Mouse (Mus musculus): ENCODE results near the gene Tmem217. TPM values are rescaled to one million over a fixed set of nuclear protein-coding genes. Genes with fewer than 3 reads are reported as not detected.

Gene Tmem217
- total and polyA plus RNA-seq, 3 experiments, result 2.5 to 4.5 TPM; not detected in 1

DNA sequence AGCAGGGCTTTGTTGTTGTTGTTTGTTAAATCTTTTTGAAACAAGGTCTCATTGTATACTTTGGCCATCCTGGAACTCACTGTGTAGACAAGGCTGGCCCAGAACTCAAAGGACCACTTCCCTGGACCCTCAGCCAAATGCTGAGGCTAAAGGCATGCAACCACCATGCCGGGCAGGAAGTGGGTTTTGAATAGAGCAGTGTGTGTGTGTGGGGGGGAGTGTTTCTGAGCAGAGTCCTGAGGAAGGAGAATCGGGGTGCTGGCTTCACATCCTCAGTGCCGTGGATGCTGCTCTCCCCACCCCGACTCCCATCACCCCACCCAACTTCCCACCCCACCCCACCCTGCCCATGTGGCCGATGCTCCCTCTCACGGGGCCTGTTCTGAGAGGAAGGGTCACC is 33.3 kb upstream of the Tmem217 start:
- Histone ChIP-seq H3K79me2 (ENCODE audit: control insufficient read depth, insufficient read depth, low read length, poor library complexity) (no peaks in the 10 kb centered on the region), H3K4me3 (ENCODE audit: control insufficient read depth in 1 of 2, insufficient read depth in 1 of 2, low read depth in 2 of 2, low read length in 2 of 2) (no peak overlapping the region), H3K27me3 (ENCODE audit: control insufficient read depth in 1 of 2, insufficient read depth in 2 of 2, low read length in 2 of 2) (no peaks in the 10 kb centered on the region), H3K9ac (ENCODE audit: control insufficient read depth, low read depth, low read length, poor library complexity, severe bottlenecking) (no peak overlapping the region), H3K27ac (ENCODE audit: control insufficient read depth, low read depth, low read length) (no peak overlapping the region), H3K4me1 (ENCODE audit: control insufficient read depth in 1 of 2, insufficient read depth in 2 of 2, low read length in 2 of 2) (no peaks in the 10 kb centered on the region), H3K9me3 (replicated peaks; ENCODE audit: insufficient read depth, low read length) (no peaks in the 10 kb centered on the region), H3K36me3 (ENCODE audit: control insufficient read depth in 1 of 2, insufficient read depth in 2 of 2, low read length in 2 of 2) (no peaks in the 10 kb centered on the region)
- no peak for DNase-seq (ENCODE audit: low read depth, low spot score)
- TF ChIP-seq USF1 (IDR thresholded peaks at IDR 0.05; ENCODE audit: low read depth, low read length) (no peak), UBTF (IDR thresholded peaks at IDR 0.05; ENCODE audit: borderline replicate concordance, insufficient read depth, low read depth, low read length) (no peak), TAL1 (IDR thresholded peaks at IDR 0.05; ENCODE audit: low read length) (no peak), SMC3 (IDR thresholded peaks at IDR 0.05; ENCODE audit: low read depth, low read length) (no peak), POLR2AphosphoS2 (IDR thresholded peaks at IDR 0.05; ENCODE audit: low read length) (no peak), MAX (IDR thresholded peaks at IDR 0.05; ENCODE audit: low read length) (no peak), CHD2 (IDR thresholded peaks at IDR 0.05; ENCODE audit: low read length) (no peak), GABPA (IDR thresholded peaks at IDR 0.05; ENCODE audit: low read depth, low read length) (no peak), RCOR1 (IDR thresholded peaks at IDR 0.05; ENCODE audit: low read depth, low read length) (no peak), RAD21 (IDR thresholded peaks at IDR 0.05; ENCODE audit: low read depth, low read length) (no peak), ELF1 (IDR thresholded peaks at IDR 0.05; ENCODE audit: low read depth, low read length) (no peak), NRF1 (IDR thresholded peaks at IDR 0.05; ENCODE audit: insufficient read depth, low read depth, low read length, poor library complexity, severe bottlenecking) (no peak)

DNA sequence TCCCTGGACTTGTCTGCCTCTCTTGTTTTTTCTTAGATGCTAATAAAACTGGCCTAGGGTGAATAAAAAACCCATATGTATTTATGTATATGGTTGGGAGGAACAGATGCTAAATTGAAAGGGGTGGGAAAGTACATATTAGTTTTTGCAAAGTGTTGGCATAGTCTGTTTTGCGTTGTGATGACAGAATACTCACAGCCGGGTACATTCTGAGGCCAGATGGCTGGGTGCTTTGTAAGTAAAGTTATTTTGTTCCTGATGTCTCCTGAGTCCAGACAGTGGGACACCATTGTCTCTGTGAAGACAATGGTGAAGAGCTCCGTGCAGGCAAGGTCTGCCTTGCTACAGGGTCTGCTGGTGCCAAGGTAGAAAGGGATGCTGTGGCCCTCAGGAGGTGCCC is 32.6 kb upstream of the Tmem217 start:
- Histone ChIP-seq H3K4me3 (ENCODE audit: control insufficient read depth in 1 of 2, insufficient read depth in 1 of 2, low read depth in 2 of 2, low read length in 2 of 2) (no peak overlapping the region), H3K4me1 (ENCODE audit: control insufficient read depth in 1 of 2, insufficient read depth in 2 of 2, low read length in 2 of 2) (no peaks in the 10 kb centered on the region), H3K27ac (ENCODE audit: control insufficient read depth, low read depth, low read length) (no peak overlapping the region), H3K36me3 (ENCODE audit: control insufficient read depth in 1 of 2, insufficient read depth in 2 of 2, low read length in 2 of 2) (no peaks in the 10 kb centered on the region), H3K27me3 (ENCODE audit: control insufficient read depth in 1 of 2, insufficient read depth in 2 of 2, low read length in 2 of 2) (no peaks in the 10 kb centered on the region), H3K9me3 (replicated peaks; ENCODE audit: insufficient read depth, low read length) (no peaks in the 10 kb centered on the region), H3K79me2 (ENCODE audit: control insufficient read depth, insufficient read depth, low read length, poor library complexity) (no peaks in the 10 kb centered on the region), H3K9ac (ENCODE audit: control insufficient read depth, low read depth, low read length, poor library complexity, severe bottlenecking) (no peak overlapping the region)
- TF ChIP-seq NELFE (IDR thresholded peaks at IDR 0.05; ENCODE audit: low read depth, low read length), result no peak
- no peak for TF ChIP-seq JUND (IDR thresholded peaks at IDR 0.05; ENCODE audit: low read depth, low read length)
- no peak for TF ChIP-seq ELF1 (IDR thresholded peaks at IDR 0.05; ENCODE audit: low read depth, low read length)
- no peak for TF ChIP-seq ZKSCAN1 (IDR thresholded peaks at IDR 0.05; ENCODE audit: low read depth, low read length)
- TF ChIP-seq TAL1 (IDR thresholded peaks at IDR 0.05; ENCODE audit: low read length), result no peak
- TF ChIP-seq MAFK (IDR thresholded peaks at IDR 0.05; ENCODE audit: borderline replicate concordance, low read depth, low read length), result no peak
- no peak for TF ChIP-seq CHD1 (IDR thresholded peaks at IDR 0.05; ENCODE audit: low read depth, low read length)
- no peak for TF ChIP-seq USF2 (IDR thresholded peaks at IDR 0.05; ENCODE audit: borderline replicate concordance in 1 of 2, insufficient read depth in 1 of 2, low read depth in 1 of 2, low read length in 2 of 2)
- TF ChIP-seq MYB (IDR thresholded peaks at IDR 0.05; ENCODE audit: low read depth, low read length), result no peak
- no peak for TF ChIP-seq NRF1 (IDR thresholded peaks at IDR 0.05; ENCODE audit: insufficient read depth, low read depth, low read length, poor library complexity, severe bottlenecking)
- no peak for TF ChIP-seq MAX (IDR thresholded peaks at IDR 0.05; ENCODE audit: low read length)
- TF ChIP-seq POLR2AphosphoS2 (IDR thresholded peaks at IDR 0.05; ENCODE audit: low read length), result no peak
- no peak for TF ChIP-seq MEF2A (IDR thresholded peaks at IDR 0.05; ENCODE audit: extremely low read depth, insufficient replicate concordance, low read depth, low read length, poor library complexity, severe bottlenecking)
- no peak for TF ChIP-seq ZNF384 (IDR thresholded peaks at IDR 0.05; ENCODE audit: low read depth, low read length)
- no peak for TF ChIP-seq BHLHE40 (IDR thresholded peaks at IDR 0.05; ENCODE audit: borderline replicate concordance, low read depth, low read length)
- TF ChIP-seq SMC3 (IDR thresholded peaks at IDR 0.05; ENCODE audit: low read depth, low read length), result no peak
- TF ChIP-seq RAD21 (IDR thresholded peaks at IDR 0.05; ENCODE audit: low read depth, low read length), result no peak
- no peak for DNase-seq (ENCODE audit: low read depth, low spot score)
